Mouse (Mus musculus): ENCODE data around the gene Dnmbp.

DNA sequence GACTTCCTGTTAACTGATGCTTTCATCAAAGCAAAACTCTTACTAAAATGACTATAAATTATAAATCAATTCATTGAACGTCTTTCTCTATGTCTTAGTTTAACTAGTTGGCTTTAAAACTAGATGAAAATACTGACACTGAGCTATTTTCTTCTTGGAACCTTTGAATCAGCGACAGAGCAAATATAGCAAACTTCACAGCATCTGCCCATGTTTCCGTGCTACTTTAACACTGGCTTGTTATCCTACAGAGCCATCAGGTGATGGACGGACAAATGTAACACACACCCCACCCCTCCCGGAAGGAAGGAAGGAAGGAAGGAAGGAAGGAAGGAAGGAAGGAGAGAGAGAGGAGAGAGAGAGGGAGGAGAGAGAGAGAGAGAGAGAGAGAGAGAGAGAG, 12.0 kb downstream of the Dnmbp start:
- TF ChIP-seq TAL1 (IDR thresholded peaks at IDR 0.05; ENCODE audit: low read length) (no peak), GATA1 (IDR thresholded peaks at IDR 0.05; ENCODE audit: low read length) (no peak)
